Mouse (Mus musculus) hindbrain, embryonic 11.5 days (tissue): ENCODE data around the gene Hba-x. TPM values are rescaled to one million over a fixed set of nuclear protein-coding genes. Genes with fewer than 3 reads are reported as not detected.

Experiments used
- ATAC-seq: fragments of 200-750 bp; cut with Nextera tagmentation; 2 replicates; pipeline ENCODE4 v1.8.0; 2017; ENCODE audit warnings: mild to moderate bottlenecking, moderate TSS enrichment, moderate library complexity; ENCODE audit not compliant: low FRiP score
- DNase-seq: peaks from one replicate; pipeline ENCODE4 v3.0.0-alpha.2; 2015; ENCODE audit warnings: low spot score
- H3K27ac ChIP-seq: fragments of 300-500 bp; sonication (generic); 2 replicates; pipeline ENCODE4 v1.5.1; 2014; ENCODE audit warnings: mild to moderate bottlenecking, low read depth, low read length
- H3K27me3 ChIP-seq: fragments of 300-500 bp; sonication (generic); 2 replicates; pipeline ENCODE4 v1.6.1; 2014; ENCODE audit warnings: mild to moderate bottlenecking, low read length, moderate library complexity, mixed read lengths; ENCODE audit not compliant: control insufficient read depth, insufficient read depth
- H3K36me3 ChIP-seq: fragments of 300-500 bp; sonication (generic); 2 replicates; pipeline ENCODE4 v1.6.1; 2014; ENCODE audit warnings: mild to moderate bottlenecking, low read length, moderate library complexity, mixed read lengths; ENCODE audit not compliant: control insufficient read depth, insufficient read depth
- H3K4me1 ChIP-seq: fragments of 300-500 bp; sonication (generic); replicated peaks from 2 replicates; pipeline ENCODE4 v1.6.1; 2014; ENCODE audit warnings: low read length, mixed read lengths; ENCODE audit not compliant: control insufficient read depth, insufficient read depth
- H3K4me2 ChIP-seq: fragments of 300-500 bp; sonication (generic); replicated peaks from 2 replicates; pipeline ENCODE4 v1.6.1; 2014; ENCODE audit warnings: mild to moderate bottlenecking, low read depth, low read length
- H3K4me3 ChIP-seq: fragments of 300-500 bp; sonication (generic); 2 replicates; pipeline ENCODE4 v1.5.1; 2014; ENCODE audit warnings: low read depth, low read length
- H3K9ac ChIP-seq: fragments of 300-500 bp; sonication (generic); 2 replicates; pipeline ENCODE4 v1.6.1; 2014; ENCODE audit warnings: low read depth, low read length
- H3K9me3 ChIP-seq: fragments of 300-500 bp; sonication (generic); 2 replicates; pipeline ENCODE4 v1.6.1; 2016; ENCODE audit warnings: low read length; ENCODE audit not compliant: control insufficient read depth
- WGBS: fragments of 180-500 bp; shearing (Covaris S2); extraction: QIAGEN DNeasy Blood & Tissue Kit; methylation state at CpG from one replicate; pipeline ENCODE4 v1.1.7; 2014; 5-methylcytosine and 5-hydroxymethylcytosine counted together
- polyA plus RNA-seq: library from polyadenylated mRNA; unstranded; fragments of >200 nt; fragmentation: Nextera tagmentation; extraction: Ambion mirVana; gene quantifications from 2 replicates; pipeline ENCODE4 v1.2.1, GENCODE M21; 2014

The Hba-x gene
- polyA plus RNA-seq, 1 experiment from 2014 or later = 3,380 TPM

DNA sequence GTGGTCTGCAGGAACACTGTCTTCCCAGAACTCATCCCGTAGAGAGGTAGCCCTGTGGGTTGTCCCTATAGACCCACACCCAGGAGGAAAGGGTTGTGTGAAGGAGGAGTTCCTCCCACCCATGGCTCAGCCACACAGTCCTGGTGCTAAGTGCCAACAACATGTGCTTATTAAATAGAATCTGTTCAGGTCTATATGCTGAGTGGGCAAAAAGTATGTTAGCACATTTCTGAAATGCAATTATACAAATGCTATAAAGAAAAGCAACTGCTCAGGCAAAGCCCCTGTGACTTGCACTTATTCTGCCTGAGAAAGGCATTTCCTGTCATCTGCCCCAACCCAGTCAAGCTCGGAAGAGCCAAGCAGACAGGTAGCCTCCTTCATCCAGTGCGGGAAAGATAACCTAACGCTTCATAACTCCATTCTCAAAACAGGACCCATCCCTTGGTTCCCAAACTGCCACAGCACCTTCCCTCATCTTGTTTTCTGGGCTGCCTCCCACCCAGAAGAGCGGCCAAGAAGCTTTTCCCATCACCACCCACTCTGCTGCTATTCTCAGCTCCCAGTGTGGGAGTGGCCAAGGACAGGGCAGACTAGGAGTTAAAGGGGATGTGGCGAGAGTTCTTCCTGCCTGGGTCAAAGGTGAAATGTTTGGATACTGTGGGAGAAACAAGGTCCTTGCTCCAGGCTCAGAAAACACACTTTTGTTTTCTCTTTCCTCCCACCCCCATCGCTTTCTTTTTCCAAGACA, 32.8 kb upstream of the Hba-x start:
- DNase-seq = no peak
- Histone ChIP-seq H3K9me3 (no peaks in the 10 kb centered on the region), H3K27ac (no peak overlapping the region), H3K4me1 (no peaks in the 10 kb centered on the region; the same call in 1 of the 2 replicates), H3K27me3 (no peaks in the 10 kb centered on the region), H3K4me3 (no peak overlapping the region), H3K36me3 (peaks cover 5% of the 10 kb centered on the region; the same call in 1 of the 2 replicates), H3K4me2 (no peak overlapping the region), H3K9ac (no peak overlapping the region)
- WGBS = 73% methylated on average over 7 of the region's 7 CpGs
- no peak for ATAC-seq

DNA sequence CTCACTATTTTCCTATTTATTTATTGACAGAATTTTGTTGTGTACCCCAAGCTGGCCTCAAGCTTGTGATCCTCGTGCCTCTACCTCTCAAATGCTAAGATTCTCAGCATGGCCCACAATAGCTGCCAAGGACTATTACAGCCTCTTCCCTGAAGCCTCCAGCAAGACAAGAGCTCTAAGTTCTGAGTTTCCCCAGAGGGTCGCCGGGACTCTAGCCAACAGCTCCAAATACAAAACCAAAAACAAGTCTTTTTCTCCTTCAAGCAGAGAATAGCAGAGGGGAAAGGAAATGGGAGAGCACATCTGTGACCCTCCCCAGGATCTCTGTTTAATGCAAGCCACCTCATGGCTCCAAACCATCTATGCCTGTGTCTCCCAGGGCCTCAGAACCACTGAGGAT, 32.1 kb upstream of the Hba-x start:
- Histone ChIP-seq H3K36me3 (peaks cover 5% of the 10 kb centered on the region; the same call in 1 of the 2 replicates), H3K4me2 (no peak overlapping the region), H3K4me1 (no peaks in the 10 kb centered on the region; the same call in 1 of the 2 replicates), H3K27me3 (no peaks in the 10 kb centered on the region), H3K9me3 (no peaks in the 10 kb centered on the region), H3K4me3 (no peak overlapping the region), H3K27ac (no peak overlapping the region), H3K9ac (no peak overlapping the region)
- ATAC-seq (no peak), DNase-seq (no peak)
- WGBS = 88% methylated on average over 3 of the region's 3 CpGs

DNA sequence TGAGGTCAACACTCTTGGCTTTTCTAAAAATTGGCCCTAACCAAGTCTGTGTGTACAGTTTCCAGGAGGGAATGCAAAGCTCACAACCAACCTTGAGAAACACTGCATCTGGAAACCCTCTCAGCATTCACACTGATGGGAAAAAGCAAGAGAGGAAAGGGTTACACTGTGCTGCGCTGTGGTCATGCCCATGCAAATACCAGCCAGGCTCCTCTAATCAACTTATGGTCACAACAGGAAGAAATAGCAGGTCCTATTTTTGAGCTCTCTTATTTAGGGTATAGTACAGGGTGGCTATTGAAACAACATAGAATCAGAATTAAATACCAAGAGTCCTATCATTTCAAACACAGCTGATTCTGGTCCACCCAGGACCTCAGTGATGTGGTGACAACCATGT, 31.6 kb upstream of the Hba-x start:
- H3K36me3 ChIP-seq = peaks cover 5% of the 10 kb centered on the region; the same call in 1 of the 2 replicates
- H3K4me3 ChIP-seq = no peak overlapping the region
- no peaks in the 10 kb centered on the region for H3K27me3 ChIP-seq
- H3K9ac ChIP-seq = no peak overlapping the region
- no peak overlapping the region for H3K4me2 ChIP-seq
- no peaks in the 10 kb centered on the region for H3K9me3 ChIP-seq
- no peak overlapping the region for H3K27ac ChIP-seq
- no peak for DNase-seq
- no peaks in the 10 kb centered on the region; the same call in 1 of the 2 replicates for H3K4me1 ChIP-seq
- no peak for ATAC-seq
- WGBS = 89% methylated on average over 1 of the region's 1 CpGs

DNA sequence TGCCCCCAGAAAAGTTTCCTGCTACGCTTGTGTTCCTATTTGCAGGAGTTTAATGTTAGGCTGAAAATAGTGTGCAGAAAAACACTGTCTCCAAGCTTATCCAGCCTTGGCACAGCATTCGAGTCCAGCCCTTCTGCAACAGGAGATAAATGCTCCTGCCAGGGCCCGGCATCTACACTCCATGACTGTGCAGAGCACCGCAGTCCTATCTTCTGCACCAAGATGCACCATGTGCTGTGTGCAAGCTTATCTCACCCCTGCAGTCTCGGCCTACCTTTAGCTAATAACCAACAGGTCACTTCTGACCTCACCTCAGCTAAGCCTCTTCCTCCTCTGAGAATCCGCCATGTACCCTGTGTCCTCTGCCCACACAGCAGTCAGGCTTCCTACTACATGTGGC, 30.6 kb upstream of the Hba-x start:
- Histone ChIP-seq H3K4me3 (no peak overlapping the region), H3K36me3 (peaks cover 5% of the 10 kb centered on the region; the same call in 1 of the 2 replicates), H3K4me1 (no peaks in the 10 kb centered on the region; the same call in 1 of the 2 replicates), H3K9ac (no peak overlapping the region), H3K9me3 (no peaks in the 10 kb centered on the region), H3K27ac (no peak overlapping the region), H3K27me3 (no peaks in the 10 kb centered on the region), H3K4me2 (no peak overlapping the region)
- 92% methylated on average over 6 of the region's 6 CpGs for WGBS
- ATAC-seq (no peak), DNase-seq (no peak)

DNA sequence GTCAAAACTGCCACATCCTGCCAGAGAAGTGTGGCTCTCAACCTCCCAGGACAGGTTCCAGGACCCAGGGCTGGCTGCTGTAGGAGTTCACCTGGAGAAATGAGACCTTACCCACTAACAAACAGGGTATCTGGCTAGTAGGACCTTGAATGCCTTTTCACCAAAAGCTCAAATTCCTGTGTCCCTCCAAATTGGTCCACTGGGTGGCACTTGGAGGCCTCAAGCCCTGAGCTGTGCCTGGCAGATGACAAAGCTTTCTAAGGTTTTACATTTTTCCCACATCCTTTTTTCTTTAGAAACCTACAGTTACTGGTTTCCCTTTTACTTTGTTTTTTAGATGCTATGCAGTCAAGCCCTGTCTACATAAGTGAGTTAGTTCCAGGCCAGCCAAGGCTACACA, 29.1 kb upstream of the Hba-x start:
- Histone ChIP-seq H3K27me3 (no peaks in the 10 kb centered on the region), H3K27ac (no peak overlapping the region), H3K4me2 (no peak overlapping the region), H3K4me1 (no peaks in the 10 kb centered on the region; the same call in 1 of the 2 replicates), H3K4me3 (no peak overlapping the region), H3K9me3 (no peaks in the 10 kb centered on the region), H3K9ac (no peak overlapping the region), H3K36me3 (peaks cover 5% of the 10 kb centered on the region; the same call in 1 of the 2 replicates)
- DNase-seq = no peak
- ATAC-seq = no peak

DNA sequence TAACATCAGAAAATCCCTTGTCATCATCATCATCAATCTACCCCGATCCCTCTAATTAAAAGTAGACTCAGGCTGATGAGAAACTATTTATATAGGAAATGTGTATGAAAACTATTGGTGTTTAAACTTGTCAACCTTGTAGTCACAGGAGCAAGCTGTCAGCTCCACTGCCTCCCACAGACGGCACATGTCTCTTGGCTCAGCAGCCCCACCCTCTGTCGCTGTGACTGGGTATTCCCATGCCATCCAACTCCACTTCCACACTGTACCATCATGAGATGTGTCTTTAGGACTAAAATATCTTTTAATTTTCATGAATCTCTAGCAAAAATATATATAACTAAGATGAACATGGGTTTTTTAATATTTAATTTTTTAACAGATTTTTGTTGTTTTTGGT, 27.9 kb upstream of the Hba-x start:
- Histone ChIP-seq H3K27ac (no peak overlapping the region), H3K4me1 (no peaks in the 10 kb centered on the region; the same call in 1 of the 2 replicates), H3K9me3 (no peaks in the 10 kb centered on the region), H3K9ac (no peak overlapping the region), H3K4me3 (no peak overlapping the region), H3K36me3 (peaks cover 5% of the 10 kb centered on the region; the same call in 1 of the 2 replicates), H3K27me3 (no peaks in the 10 kb centered on the region), H3K4me2 (no peak overlapping the region)
- DNase-seq (no peak), ATAC-seq (no peak)
- WGBS = 88% methylated on average over 3 of the region's 3 CpGs

DNA sequence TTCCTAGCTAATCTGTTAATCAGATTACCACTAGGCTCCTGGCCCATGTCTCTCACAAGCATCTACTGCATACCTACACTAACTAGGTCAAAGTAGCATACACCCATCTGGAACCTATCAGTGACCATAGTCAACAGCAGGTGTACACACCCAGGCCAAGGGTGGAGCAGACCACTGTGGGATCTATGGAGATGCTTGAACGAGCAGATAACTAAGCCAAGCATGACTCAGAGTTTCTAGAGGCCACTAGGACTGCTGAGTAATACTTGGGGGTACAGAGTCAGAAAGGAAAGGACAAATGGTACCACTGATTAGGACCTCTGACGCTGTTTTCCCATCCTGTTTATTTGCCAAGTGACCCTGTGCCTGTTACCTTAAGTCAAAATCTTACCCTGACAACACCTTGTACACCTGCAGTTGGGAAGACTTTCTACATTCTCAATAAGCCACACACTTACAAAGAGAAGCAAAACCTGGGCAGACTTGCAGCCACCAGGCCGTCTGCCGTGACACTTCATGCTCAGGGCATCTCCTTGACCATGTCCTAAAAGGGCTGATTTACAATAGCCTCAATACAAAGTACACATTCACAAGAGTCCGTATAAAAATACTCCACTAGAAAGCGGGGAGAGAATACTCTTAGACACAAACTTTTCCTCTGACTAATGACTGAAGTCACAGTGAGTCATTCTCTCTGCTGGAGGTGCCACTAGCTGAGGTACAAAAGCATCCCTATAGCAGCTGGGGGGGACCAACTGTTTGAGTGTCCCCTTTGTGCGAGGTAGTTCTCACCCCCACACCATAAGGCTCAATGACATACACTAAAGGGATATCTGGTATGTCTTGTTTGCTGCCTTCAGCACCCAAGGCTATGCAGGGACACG, 25.1 kb upstream of the Hba-x start:
- 86% methylated on average over 8 of the region's 8 CpGs for WGBS
- no peaks in the 10 kb centered on the region for H3K4me1 ChIP-seq
- no peaks in the 10 kb centered on the region for H3K27me3 ChIP-seq
- H3K4me3 ChIP-seq = no peak overlapping the region
- no peaks in the 10 kb centered on the region for H3K9me3 ChIP-seq
- ATAC-seq (no peak), DNase-seq (no peak)
- no peak overlapping the region for H3K4me2 ChIP-seq
- H3K9ac ChIP-seq = no peak overlapping the region
- no peak overlapping the region for H3K27ac ChIP-seq
- H3K36me3 ChIP-seq = peaks cover 5% of the 10 kb centered on the region; the same call in 1 of the 2 replicates

DNA sequence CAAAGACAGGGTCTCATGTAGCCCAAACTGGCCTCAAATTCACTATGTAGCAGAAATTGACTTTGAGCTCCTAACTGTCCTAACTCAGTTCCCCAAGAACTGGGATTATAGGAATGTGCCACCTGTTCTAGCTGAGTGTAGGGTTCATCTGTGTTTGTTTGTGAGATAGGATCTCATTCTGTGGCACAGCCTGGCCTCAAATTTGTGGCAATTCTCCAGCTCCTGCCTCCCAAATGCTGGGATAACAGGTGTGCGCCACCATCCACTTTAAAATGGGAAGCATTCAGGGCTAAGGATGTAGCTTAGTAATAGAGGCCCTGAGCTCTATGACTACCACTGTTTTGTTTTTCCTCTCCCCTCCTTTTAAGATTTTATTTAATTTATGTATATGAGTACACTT, 23.1 kb upstream of the Hba-x start:
- DNase-seq = no peak
- H3K4me3 ChIP-seq = no peak overlapping the region
- WGBS = 92% methylated on average over 1 of the region's 1 CpGs
- no peaks in the 10 kb centered on the region for H3K27me3 ChIP-seq
- H3K9me3 ChIP-seq = no peaks in the 10 kb centered on the region
- H3K27ac ChIP-seq = no peak overlapping the region
- no peak overlapping the region for H3K9ac ChIP-seq
- H3K4me2 ChIP-seq = no peak overlapping the region
- no peaks in the 10 kb centered on the region for H3K36me3 ChIP-seq
- no peak for ATAC-seq
- H3K4me1 ChIP-seq = no peaks in the 10 kb centered on the region
